Mouse (Mus musculus) ES-E14 (cell line): ENCODE measurements around the gene Fkbp4.

Experiments used
- CHD2 ChIP-seq: IDR thresholded peaks from 2 replicates; pipeline ENCODE4 v1.6.1; 2014; ENCODE audit warnings: mild to moderate bottlenecking, low read depth, low read length, inconsistent platforms
- HCFC1 ChIP-seq: IDR thresholded peaks from 2 replicates; pipeline ENCODE4 v1.6.1; 2012; ENCODE audit warnings: low read length, inconsistent platforms, borderline replicate concordance; ENCODE audit not compliant: insufficient read depth
- MAFK ChIP-seq: IDR thresholded peaks from 2 replicates; pipeline ENCODE4 v1.6.1; 2014; ENCODE audit warnings: mild to moderate bottlenecking, low read depth, low read length, inconsistent platforms; ENCODE audit not compliant: insufficient read depth
- ZC3H11A ChIP-seq: IDR thresholded peaks from 2 replicates; pipeline ENCODE4 v1.6.1; 2012; ENCODE audit warnings: low read depth, mild to moderate bottlenecking, inconsistent platforms, low read length, borderline replicate concordance

- TF ChIP-seq HCFC1 (no peak), CHD2 (no peak), ZC3H11A (no peak), MAFK (no peak)
Observed at GRCm38 (mm10) chr6:128410305-128410704, 28.2 kb downstream of the Fkbp4 start.
